Mouse (Mus musculus) T-helper 2 cell (primary cell): ENCODE measurements at regions not wholly inside any gene's neighbourhood (a gene's known extent, or its start where the extent isn't known, plus 50 kb on each side); places are given as distances from the start of the nearest gene placed in this dataset.

Experiments
- in situ Hi-C: fragments of 300-600 bp; cut with MboI, MseI; formaldehyde crosslinking; loops from one replicate; pipeline ENCODE4 v1.15.1; 2025; ENCODE audit warnings: high pct_unique_total_duplicates

DNA sequence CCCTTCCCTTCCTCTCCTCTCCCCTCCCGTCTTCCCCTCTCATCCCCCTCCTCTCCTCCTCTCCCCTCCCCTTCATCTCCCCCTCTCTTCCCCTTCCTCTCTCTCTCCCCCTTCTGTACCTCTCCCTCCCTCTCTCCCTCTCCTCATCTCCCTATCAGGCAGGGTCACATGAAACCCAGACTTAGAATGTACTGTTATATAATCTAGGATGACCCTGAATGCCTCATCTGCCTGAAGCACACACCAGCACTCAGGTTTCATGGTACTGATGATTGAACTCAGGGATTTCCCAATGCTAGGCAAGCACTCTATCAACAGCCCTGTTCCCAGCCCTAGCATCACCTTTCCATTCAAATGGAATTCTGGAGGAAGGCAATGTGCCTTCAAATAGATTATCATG is 264.6 kb upstream of the 1700056E22Rik start:
- in situ Hi-C loops: no loop called here

GRCm38 (mm10) chr1:184297001-184297740 is 263.1 kb upstream of the 1700056E22Rik start:
- in situ Hi-C loops: no loop called here

- in situ Hi-C loops: no loop called here
Observed at GRCm38 (mm10) chr1:184291129-184291528, 257.0 kb upstream of the 1700056E22Rik start.

DNA sequence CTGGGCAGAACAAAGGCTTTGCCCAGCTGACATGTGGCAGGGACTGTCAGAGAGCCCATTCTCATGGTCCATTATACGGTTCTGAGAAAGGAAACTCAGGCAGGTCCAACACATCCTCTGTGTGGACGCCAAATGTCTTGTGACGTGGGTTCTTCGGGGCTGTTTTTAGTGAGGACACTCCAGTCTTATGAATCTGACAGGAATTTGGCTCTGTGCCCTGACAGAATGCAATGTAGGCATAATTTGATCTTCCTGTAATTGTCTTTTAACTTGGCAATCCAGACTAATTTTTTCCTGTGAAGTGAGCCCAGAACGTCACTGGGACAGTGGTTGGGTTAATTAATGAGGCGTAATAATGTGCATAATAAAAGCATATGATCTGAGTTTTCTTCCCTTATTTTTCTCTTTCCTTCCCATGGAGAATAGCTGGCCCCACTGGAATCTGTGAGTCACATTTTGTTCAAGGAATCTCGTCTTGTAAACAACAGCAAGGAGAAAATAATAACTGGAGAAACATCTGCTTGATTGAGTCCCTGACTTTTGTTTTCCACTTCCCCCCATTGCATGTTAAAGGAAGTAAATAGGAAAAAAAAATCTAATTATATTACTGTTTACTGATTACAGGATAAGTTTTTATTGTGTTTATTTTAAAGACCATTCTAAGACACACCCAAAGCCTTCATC is 255.8 kb upstream of the 1700056E22Rik start:
- in situ Hi-C loops: no loop called here

DNA sequence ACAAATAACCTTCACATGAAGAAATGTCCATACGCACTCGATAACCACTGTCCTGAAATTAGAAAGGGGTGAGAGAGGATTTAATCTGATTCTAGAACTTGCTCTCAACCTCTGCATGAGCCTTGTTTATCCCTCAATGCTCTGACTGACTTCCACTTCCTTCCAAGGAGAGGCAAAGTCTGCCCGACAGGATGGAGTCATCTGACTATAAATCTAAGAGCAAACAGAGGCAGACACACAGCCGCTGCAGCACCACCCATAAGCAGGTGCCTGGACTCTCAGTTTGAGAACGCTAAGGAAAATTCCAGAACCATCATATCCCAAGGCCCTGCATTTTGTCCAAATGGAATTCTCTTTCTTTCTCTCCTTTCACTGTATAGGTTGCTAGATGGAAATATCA is 247.7 kb upstream of the 1700056E22Rik start:
- in situ Hi-C loops: no loop called here

DNA sequence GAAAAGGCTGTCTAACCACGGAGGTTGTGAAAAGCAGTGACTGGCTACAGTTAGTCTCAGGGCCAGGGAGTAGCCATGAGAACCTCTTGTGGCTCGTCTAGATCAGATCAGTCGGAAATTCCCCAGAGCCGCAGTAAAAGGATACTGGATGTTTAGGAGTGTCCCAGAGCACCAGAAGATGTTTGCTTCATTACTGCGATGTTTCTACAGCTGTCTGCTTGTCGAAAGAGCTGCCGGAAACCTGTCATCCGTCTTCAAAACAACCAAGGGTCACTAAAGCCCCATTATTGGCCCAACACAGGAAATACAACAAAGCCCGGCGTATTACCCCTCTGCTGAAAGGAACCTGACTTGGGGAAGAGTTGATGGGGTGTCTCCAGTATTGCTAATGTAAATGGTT is 245.2 kb upstream of the 1700056E22Rik start:
- in situ Hi-C loops: no loop called here

GRCm38 (mm10) chr1:184277001-184277400 is 242.9 kb upstream of the 1700056E22Rik start:
- in situ Hi-C loops: no loop called here

- in situ Hi-C loops: no loop called here
Observed at GRCm38 (mm10) chr1:184275877-184276276, 241.8 kb upstream of the 1700056E22Rik start.

- in situ Hi-C loops: no loop called here
Observed at GRCm38 (mm10) chr1:184275396-184275795, 241.3 kb upstream of the 1700056E22Rik start.

DNA sequence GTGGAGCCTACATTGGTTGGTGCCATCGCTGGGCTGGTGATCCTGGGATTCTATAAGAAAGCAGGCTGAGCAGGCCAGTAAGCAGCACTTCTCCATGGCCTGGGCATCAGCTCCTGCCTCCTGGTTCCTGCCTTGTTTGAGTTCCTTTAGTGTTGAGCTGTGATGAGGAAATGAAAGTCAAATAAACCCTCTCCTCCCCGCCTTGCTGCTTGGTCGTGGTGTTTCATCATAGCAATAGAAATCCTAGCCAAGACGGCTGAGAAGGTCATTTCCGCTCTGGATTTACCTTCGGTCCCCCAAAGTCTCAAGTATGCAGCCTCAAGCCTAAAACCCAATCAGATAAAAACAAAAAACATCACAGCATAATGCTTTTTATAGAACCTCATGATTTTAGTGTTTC is 240.6 kb upstream of the 1700056E22Rik start:
- in situ Hi-C loops: no loop called here

DNA sequence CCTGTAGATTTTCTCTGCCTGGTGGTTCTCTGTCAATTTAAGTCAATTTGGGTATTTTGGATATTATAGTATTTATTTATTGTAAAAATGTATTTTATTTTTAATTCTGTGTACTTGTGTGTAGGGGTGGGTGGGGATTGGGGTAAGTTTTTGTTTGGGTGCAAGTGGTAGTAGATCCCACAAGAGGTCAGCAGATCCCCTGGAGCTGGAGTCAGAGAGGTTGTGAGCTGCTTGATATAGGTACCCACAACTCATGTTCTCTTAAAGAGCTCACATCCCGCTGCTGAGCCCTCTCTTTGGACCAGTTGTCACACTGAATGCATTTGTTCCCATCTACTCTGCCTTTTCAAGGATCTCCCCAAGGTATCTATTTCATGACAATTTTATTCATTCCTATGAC is 239.6 kb upstream of the 1700056E22Rik start:
- in situ Hi-C loops: no loop called here

- in situ Hi-C loops: no loop called here
Observed at GRCm38 (mm10) chr1:184271254-184271653, 237.2 kb upstream of the 1700056E22Rik start.

- in situ Hi-C loops: no loop called here
Observed at GRCm38 (mm10) chr1:184266051-184266450, 231.9 kb upstream of the 1700056E22Rik start.

DNA sequence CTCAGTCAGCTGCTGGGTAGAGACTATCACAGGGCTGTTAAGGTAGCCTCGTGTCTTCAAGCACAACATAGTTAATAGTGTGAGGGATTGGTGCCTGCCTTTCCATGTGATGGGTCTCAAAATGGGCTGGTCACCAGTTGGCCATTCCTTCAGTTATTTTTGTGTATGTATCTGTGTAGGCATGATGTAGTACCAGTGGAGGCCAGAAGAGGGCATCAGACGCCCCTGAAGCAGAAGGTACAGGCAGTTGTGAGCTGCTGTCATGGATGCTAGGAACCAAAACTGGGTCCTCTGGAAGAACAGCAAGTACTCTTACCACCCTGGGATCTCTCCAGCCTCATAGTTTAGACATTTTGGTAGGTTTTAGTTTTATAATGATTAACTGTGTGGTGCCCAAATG is 228.9 kb upstream of the 1700056E22Rik start:
- in situ Hi-C loops: loop anchor here (5.0 kb wide), 1 partner anchor 469 kb away; the partner anchor contains the start of gene Hlx

GRCm38 (mm10) chr1:184261385-184261727 is 227.3 kb upstream of the 1700056E22Rik start:
- in situ Hi-C loops: loop anchor here (5.0 kb wide), 1 partner anchor 471 kb away; the partner anchor contains the start of gene Hlx

DNA sequence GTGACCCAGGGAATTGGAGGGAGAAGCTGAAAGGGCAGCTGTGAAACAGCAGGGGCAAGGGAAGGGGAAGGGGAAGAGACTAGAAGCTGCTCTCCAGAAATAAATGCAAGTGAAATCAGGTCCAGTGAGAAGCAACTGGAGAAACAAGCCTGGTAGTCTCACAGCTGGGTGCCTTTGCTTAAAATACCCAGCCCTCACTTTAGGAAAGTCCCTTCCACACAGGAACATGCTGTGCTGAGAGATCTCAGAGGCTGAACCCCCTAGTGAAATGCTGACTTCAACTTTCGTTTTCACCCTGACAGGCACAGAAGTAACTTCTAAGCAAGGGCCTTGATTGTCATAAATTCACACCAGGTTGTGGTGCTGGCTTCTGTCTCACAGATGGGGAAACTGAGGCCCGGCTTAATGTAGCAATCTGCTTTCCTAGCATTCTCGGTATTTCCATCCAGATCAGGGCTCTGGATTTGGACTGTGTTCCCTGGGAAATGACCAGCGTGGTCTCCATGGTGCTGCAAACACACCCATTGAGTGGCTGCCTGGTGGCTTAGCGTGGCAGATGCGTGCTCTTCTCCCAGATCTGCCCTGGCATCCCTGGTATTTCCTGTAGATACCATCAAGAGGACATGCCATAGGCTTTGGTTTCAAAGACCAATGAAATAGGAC is 226.8 kb upstream of the 1700056E22Rik start:
- in situ Hi-C loops: loop anchor here (5.0 kb wide), 1 partner anchor 471 kb away; the partner anchor contains the start of gene Hlx

DNA sequence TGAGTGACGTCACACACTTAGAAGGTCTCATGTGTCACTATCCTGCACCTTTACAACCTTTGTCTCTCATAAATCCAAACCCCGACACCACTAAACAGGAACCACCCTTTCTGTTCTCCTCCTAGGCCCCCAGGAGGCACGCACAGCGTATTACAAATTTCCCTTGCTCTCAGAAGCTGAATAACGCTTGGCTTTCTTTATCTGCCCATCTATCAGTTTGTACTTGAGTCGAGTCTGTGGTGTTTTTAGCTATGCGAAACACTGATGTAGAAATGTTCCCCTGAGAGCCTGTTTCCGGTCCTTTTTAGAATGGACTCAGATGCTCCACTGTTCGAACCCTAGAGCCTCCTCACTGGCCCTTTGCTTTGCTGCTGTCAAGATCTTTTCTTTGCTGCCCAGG is 225.8 kb upstream of the 1700056E22Rik start:
- in situ Hi-C loops: loop anchor here (5.0 kb wide), 1 partner anchor 472 kb away; the partner anchor contains the start of gene Hlx

GRCm38 (mm10) chr1:184257356-184257755 is 223.3 kb upstream of the 1700056E22Rik start:
- in situ Hi-C loops: no loop called here

DNA sequence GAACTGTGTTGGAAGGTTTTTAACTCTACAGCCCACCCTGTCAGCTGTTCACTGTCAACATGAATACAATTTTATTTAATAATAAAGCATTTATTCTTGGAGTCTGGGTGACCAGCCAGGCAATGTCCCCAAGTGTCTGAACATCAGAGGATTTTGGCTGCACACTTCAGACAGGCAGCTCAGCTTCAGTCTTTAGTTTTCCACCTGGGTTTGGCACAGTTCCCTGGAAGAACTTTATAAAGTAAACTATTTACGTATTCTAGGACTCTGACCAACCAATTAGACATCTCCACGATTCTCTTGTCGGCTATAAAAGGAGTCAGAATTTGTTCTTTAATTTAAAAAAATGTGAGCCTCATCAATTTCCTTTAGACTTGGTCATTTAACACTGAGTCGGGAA is 220.8 kb upstream of the 1700056E22Rik start:
- in situ Hi-C loops: no loop called here

DNA sequence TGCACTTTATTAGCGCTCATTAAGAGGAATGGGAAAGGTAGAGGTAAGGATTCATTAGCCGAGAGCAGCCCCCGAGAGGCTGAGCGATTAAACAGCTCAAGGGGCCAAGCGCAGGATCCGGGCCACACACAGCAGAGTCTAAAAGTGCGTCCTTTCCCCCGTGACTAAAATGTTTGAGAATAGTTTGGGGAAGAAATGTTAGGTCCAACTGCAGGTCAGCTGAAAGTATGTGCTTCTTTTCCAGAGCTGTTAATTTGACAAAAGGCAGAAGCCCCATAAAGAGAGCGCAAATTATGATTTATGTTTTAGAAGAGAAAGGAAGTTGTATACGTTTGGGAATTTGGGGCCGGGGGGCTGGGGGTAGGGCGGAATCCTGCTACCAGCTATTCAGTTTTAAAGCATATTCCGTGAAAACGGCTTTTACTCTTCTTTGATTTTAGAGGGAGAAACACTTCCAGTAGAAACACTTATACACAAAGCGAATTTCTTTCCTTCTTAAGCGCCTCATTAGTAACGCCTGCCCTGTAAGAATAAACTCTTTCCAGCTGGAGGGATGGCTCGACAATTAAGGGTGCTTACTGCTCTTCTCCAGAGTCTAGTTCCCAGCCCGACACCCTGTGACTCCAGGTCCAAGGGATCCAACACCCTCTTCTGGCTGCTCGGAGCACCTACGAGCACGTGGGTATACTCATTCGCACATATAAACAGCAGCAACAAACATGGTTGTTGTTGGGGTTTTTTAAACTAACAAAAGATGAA is 210.8 kb upstream of the 1700056E22Rik start:
- in situ Hi-C loops: no loop called here

DNA sequence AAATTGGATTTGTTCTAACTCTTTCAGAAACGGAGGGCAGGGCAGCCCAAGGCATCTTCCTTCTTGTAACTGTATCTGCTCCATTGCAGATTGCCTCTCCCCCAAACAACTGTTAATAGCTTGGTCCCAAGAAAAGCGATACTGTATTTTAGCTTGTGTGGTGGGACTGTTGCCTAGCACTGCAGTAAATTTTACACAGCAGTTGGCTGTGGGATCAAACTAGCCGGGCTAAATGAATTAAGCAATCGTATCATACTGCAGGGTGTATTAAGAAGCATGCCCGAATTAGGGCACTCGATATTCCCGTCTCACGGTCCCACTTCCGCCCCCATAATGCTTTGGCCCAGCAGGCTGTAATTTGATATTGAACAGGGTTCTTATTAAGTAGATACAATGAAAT is 210.2 kb upstream of the 1700056E22Rik start:
- in situ Hi-C loops: no loop called here

- in situ Hi-C loops: no loop called here
Observed at GRCm38 (mm10) chr1:184241846-184242245, 207.7 kb upstream of the 1700056E22Rik start.
